ENCODE assay signal across 18 mouse cellular contexts in genomic region chr3:101867001-101867421, GRCm38 (mm10). TPM values are rescaled to one million over a fixed set of nuclear protein-coding genes. Genes with fewer than 3 reads are reported as not detected.
DNase-seq lines count a peak whose midpoint lies in the region; ATAC-seq and TF ChIP-seq lines count a peak whose summit lies in the region.
"Had no signal": no experiment of that assay in that cellular context is flagged by ENCODE, and none has a peak within 500 bp of the region (broad histone marks: within the 10 kb centered on the region; RNA-seq: fewer than 3 reads in every experiment).

No protein-coding gene starts in this region.

- H3K27me3 ChIP-seq in hindbrain, postnatal 0 days (ENCODE audit: insufficient read depth, low read length) = no peaks in the 10 kb centered on the region
- H3K27me3 ChIP-seq in hindbrain, embryonic 10.5 days (ENCODE audit: insufficient read depth, poor library complexity, severe bottlenecking) = no peaks in the 10 kb centered on the region
- no peaks in the 10 kb centered on the region for H3K27me3 ChIP-seq in liver, postnatal 0 days (ENCODE audit: insufficient read depth, low read length)
- H3K27me3 ChIP-seq: heart, embryonic 15.5 days; hindbrain, embryonic 15.5 days; midbrain, embryonic 12.5 days; stomach, embryonic 15.5 days had no signal

- H3K9ac ChIP-seq in hindbrain, postnatal 0 days (replicated peaks; ENCODE audit: low read length) = no peak overlapping the region
- no peak overlapping the region for H3K9ac ChIP-seq in liver, postnatal 0 days (replicated peaks)
- H3K9ac ChIP-seq: heart, embryonic 15.5 days; hindbrain, embryonic 15.5 days; midbrain, embryonic 12.5 days; stomach, embryonic 15.5 days had no signal

- 29% methylated on average over 4 of the region's 4 CpGs for WGBS in hindbrain, postnatal 0 days
- WGBS in hindbrain, embryonic 10.5 days = 81% methylated on average over 4 of the region's 4 CpGs
- WGBS in liver, postnatal 0 days (ENCODE audit: insufficient replicate concordance) = 74% methylated on average over 4 of the region's 4 CpGs

- intact Hi-C loops in left cerebral cortex, adult 2 months (cut with DNase I) = no loop called here

- DNase-seq in hindbrain, postnatal 0 days (ENCODE audit: low spot score) = peak; percentile 54
- no peak for DNase-seq in hindbrain, embryonic 10.5 days (ENCODE audit: low spot score)
- peak; percentile 7 for DNase-seq in A20 (ENCODE audit: low read depth, low spot score)
- peak; percentile 79 for DNase-seq in cerebellum, adult 11 months
- peak; percentile 19 to 60 for DNase-seq in left cerebral cortex, adult 2 months (ENCODE audit: extremely low spot score in 1 of 2, low spot score in 2 of 2)
- DNase-seq in ovary, postnatal 14 days (ENCODE audit: low spot score) = no peak
- no peak for DNase-seq in liver, postnatal 0 days
- DNase-seq: gastrocnemius, postnatal 10 days; kidney, adult 8-10 months; liver had no signal

- no peak for TF ChIP-seq CTCF in hindbrain, postnatal 0 days (IDR thresholded peaks at IDR 0.05; ENCODE audit: low read depth)
- TF ChIP-seq CTCF in left cerebral cortex, adult 2 months (IDR thresholded peaks at IDR 0.05) = no peak
- TF ChIP-seq CTCF in liver, postnatal 0 days (IDR thresholded peaks at IDR 0.05; ENCODE audit: low read depth) = no peak

- no peaks in the 10 kb centered on the region for H3K4me1 ChIP-seq in hindbrain, postnatal 0 days (ENCODE audit: insufficient read depth, low read length)
- H3K4me1 ChIP-seq in hindbrain, embryonic 10.5 days (replicated peaks) = no peaks in the 10 kb centered on the region
- no peaks in the 10 kb centered on the region for H3K4me1 ChIP-seq in liver, postnatal 0 days (ENCODE audit: insufficient read depth)
- H3K4me1 ChIP-seq: forebrain, embryonic 10.5 days; heart, embryonic 15.5 days; midbrain, embryonic 12.5 days; stomach, embryonic 15.5 days had no signal

- no peak overlapping the region for H3K4me2 ChIP-seq in hindbrain, postnatal 0 days (ENCODE audit: low read depth, low read length)
- no peak overlapping the region for H3K4me2 ChIP-seq in liver, postnatal 0 days (ENCODE audit: low read depth, low read length)
- H3K4me2 ChIP-seq: heart, embryonic 15.5 days; hindbrain, embryonic 15.5 days; midbrain, embryonic 12.5 days; stomach, embryonic 15.5 days had no signal

- peak; percentile 73 for ATAC-seq in hindbrain, postnatal 0 days
- no peak for ATAC-seq in monocyte, adult 5-6 weeks (replicated peaks; ENCODE audit: insufficient number of reproducible peaks, low FRiP score, low TSS enrichment, poor library complexity, severe bottlenecking)
- ATAC-seq in liver, postnatal 0 days = no peak
- ATAC-seq: lung, postnatal 0 days had no signal

- no peaks in the 10 kb centered on the region for H3K9me3 ChIP-seq in hindbrain, postnatal 0 days (ENCODE audit: low read length)
- no peaks in the 10 kb centered on the region for H3K9me3 ChIP-seq in hindbrain, embryonic 10.5 days
- no peaks in the 10 kb centered on the region for H3K9me3 ChIP-seq in liver, postnatal 0 days (ENCODE audit: low read length)
- H3K9me3 ChIP-seq: forebrain, embryonic 10.5 days; heart, embryonic 15.5 days; hindbrain, embryonic 15.5 days; midbrain, embryonic 12.5 days; stomach, embryonic 15.5 days had no signal

- no peaks in the 10 kb centered on the region for H3K36me3 ChIP-seq in hindbrain, postnatal 0 days (ENCODE audit: insufficient read depth, low read length)
- H3K36me3 ChIP-seq in hindbrain, embryonic 10.5 days = peaks cover 16% of the 10 kb centered on the region
- H3K36me3 ChIP-seq in liver, postnatal 0 days (replicated peaks; ENCODE audit: insufficient read depth, low read length) = peaks cover 17% of the 10 kb centered on the region; the same call in 1 of the 2 replicates
- H3K36me3 ChIP-seq: forebrain, embryonic 10.5 days; stomach, embryonic 15.5 days had no signal

- H3K4me3 ChIP-seq in hindbrain, postnatal 0 days (ENCODE audit: low read length) = no peak overlapping the region
- H3K4me3 ChIP-seq in hindbrain, embryonic 10.5 days = no peak overlapping the region
- H3K4me3 ChIP-seq in left cerebral cortex, adult 2 months = no peak overlapping the region
- H3K4me3 ChIP-seq in liver, postnatal 0 days (ENCODE audit: low read depth, low read length) = no peak overlapping the region
- H3K4me3 ChIP-seq: forebrain, embryonic 10.5 days; heart, embryonic 15.5 days; hindbrain, embryonic 15.5 days; layer of hippocampus, adult 2 months; midbrain, embryonic 12.5 days; stomach, embryonic 15.5 days had no signal

- TF ChIP-seq EP300 in liver, postnatal 0 days (IDR thresholded peaks at IDR 0.05; ENCODE audit: low read depth) = no peak

- H3K27ac ChIP-seq in hindbrain, postnatal 0 days = peak overlapping the region; percentile 27; the same call in 1 of the 2 replicates
- no peak overlapping the region for H3K27ac ChIP-seq in hindbrain, embryonic 10.5 days
- no peak overlapping the region for H3K27ac ChIP-seq in left cerebral cortex, adult 2 months
- H3K27ac ChIP-seq in liver, postnatal 0 days (ENCODE audit: low read depth) = no peak overlapping the region
- H3K27ac ChIP-seq: forebrain, embryonic 10.5 days; heart, embryonic 15.5 days; hindbrain, embryonic 15.5 days; layer of hippocampus, adult 2 months; midbrain, embryonic 12.5 days; stomach, embryonic 15.5 days had no signal

RNA-seq across cellular contexts. Expression of gene Mab21l3, which starts 18.3 kb away (rescaled TPM):
- 0.10 and 0.72 TPM in 2 replicates for total RNA-seq in hindbrain, postnatal 0 days (2014; rRNA removed)
- polyA plus RNA-seq in hindbrain, postnatal 0 days (2015; fragmentation: Nextera tagmentation; extraction: Ambion mirVana) = 0.04 and 0.09 TPM in 2 replicates
- 0.47 TPM in 2 replicates for polyA plus RNA-seq in hindbrain, embryonic 10.5 days (2016; fragmentation: Nextera tagmentation; extraction: Ambion mirVana)
- under 1 TPM; 0.12 to 0.32 TPM for total RNA-seq in left cerebral cortex, adult 2 months (2021)
- not detected in 3 replicates for total RNA-seq in monocyte, adult 5-6 weeks (2017)
- polyA plus RNA-seq in liver, postnatal 0 days (2015; fragmentation: Nextera tagmentation; extraction: Ambion mirVana) = not detected in 2 replicates

RNA-seq across cellular contexts. Expression of gene Slc22a15, which starts 57.2 kb away (rescaled TPM):
- total RNA-seq in hindbrain, postnatal 0 days (2014; rRNA removed) = 11.1 and 12.5 TPM in 2 replicates
- 5.0 and 5.7 TPM in 2 replicates for polyA plus RNA-seq in hindbrain, postnatal 0 days (2015; fragmentation: Nextera tagmentation; extraction: Ambion mirVana)
- polyA plus RNA-seq in hindbrain, embryonic 10.5 days (2016; fragmentation: Nextera tagmentation; extraction: Ambion mirVana) = 5.4 and 9.9 TPM in 2 replicates
- 10 to 100 TPM in 1 of 2 experiments, 1 to 10 TPM in 1; 9.2 to 10.0 TPM for total RNA-seq in left cerebral cortex, adult 2 months (2021)
- total RNA-seq in monocyte, adult 5-6 weeks (2017) = 7.1 to 21.6 TPM (median 12.9 TPM) in 3 replicates
- polyA plus RNA-seq in liver, postnatal 0 days (2015; fragmentation: Nextera tagmentation; extraction: Ambion mirVana) = 5.0 and 5.4 TPM in 2 replicates

Comparison
In these comparisons a context has a peak if more than half of its experiments do, and no peak if none do; other contexts are left out.
1. DNase-seq: peak in hindbrain, postnatal 0 days (single experiment), A20 (single experiment), cerebellum, adult 11 months (single experiment) and left cerebral cortex, adult 2 months (2 of 2); none in hindbrain, embryonic 10.5 days (single experiment), ovary, postnatal 14 days (single experiment) and liver, postnatal 0 days (single experiment).